Mouse (Mus musculus) myocyte (in vitro differentiated cells): Measurements from ENCODE around the gene Tll2. TPM values are rescaled to one million over a fixed set of nuclear protein-coding genes. Genes with fewer than 3 reads are reported as not detected.

Experiments
- H3K27me3 ChIP-seq: one replicate; pipeline ENCODE4 v1.6.1; 2011; ENCODE audit not compliant: control insufficient read depth, insufficient read depth, insufficient read length
- H3K36me3 ChIP-seq: one replicate; pipeline ENCODE4 v1.6.1; 2011; ENCODE audit not compliant: control insufficient read depth, insufficient read depth
- H3K4me2 ChIP-seq: one replicate; pipeline ENCODE4 v1.6.1; 2011; ENCODE audit warnings: low read depth, control low read depth
- H3K4me3 ChIP-seq: one replicate; pipeline ENCODE4 v1.5.1; 2011; ENCODE audit warnings: mild to moderate bottlenecking, control low read depth, moderate library complexity
- H3K79me2 ChIP-seq: one replicate; pipeline ENCODE4 v1.6.1; 2011; ENCODE audit not compliant: control insufficient read depth, insufficient read depth
- H3ac ChIP-seq: one replicate; pipeline ENCODE4 v1.6.1; 2011; ENCODE audit not compliant: control insufficient read depth, insufficient read length
- CEBPB ChIP-seq: IDR thresholded peaks from 2 replicates; pipeline ENCODE4 v1.6.1; 2011; ENCODE audit warnings: mild to moderate bottlenecking, moderate library complexity; ENCODE audit not compliant: poor library complexity, insufficient read depth, severe bottlenecking
- E2F4 ChIP-seq: IDR thresholded peaks from one replicate; pipeline ENCODE4 v1.6.1; 2011; ENCODE audit warnings: mild to moderate bottlenecking, control low read depth, moderate library complexity; ENCODE audit not compliant: insufficient read depth
- MAX ChIP-seq: IDR thresholded peaks from one replicate; pipeline ENCODE4 v1.6.1; 2011; ENCODE audit warnings: low read depth, mild to moderate bottlenecking, control low read depth
- MYOD1 ChIP-seq, 3 experiments: IDR thresholded peaks; one replicate each; pipeline ENCODE4 v1.6.1; 2011; ENCODE audit warnings: control low read depth in 2 of 3, low read depth in 2 of 3, mild to moderate bottlenecking in 2 of 3, moderate library complexity in 1 of 3; ENCODE audit not compliant: insufficient read length in 2 of 3, control insufficient read depth in 1 of 3
- MYOG ChIP-seq, 3 experiments: IDR thresholded peaks; one replicate each; pipeline ENCODE4 v1.6.1; 2011; ENCODE audit warnings: control low read depth in 2 of 3, low read depth in 2 of 3, mild to moderate bottlenecking in 2 of 3; ENCODE audit not compliant: insufficient read length in 2 of 3, control insufficient read depth in 1 of 3, insufficient read depth in 1 of 3
- POLR2A ChIP-seq: IDR thresholded peaks from one replicate; pipeline ENCODE4 v1.6.1; 2011; ENCODE audit warnings: low read depth, mild to moderate bottlenecking, control low read depth, moderate library complexity; ENCODE audit not compliant: insufficient read length
- POLR2AphosphoS2 ChIP-seq: IDR thresholded peaks from one replicate; pipeline ENCODE4 v1.6.1; 2011; ENCODE audit warnings: low read depth, control low read depth; ENCODE audit not compliant: insufficient read length
- REST ChIP-seq: IDR thresholded peaks from one replicate; pipeline ENCODE4 v1.6.1; 2011; ENCODE audit warnings: mild to moderate bottlenecking, control low read depth, moderate library complexity; ENCODE audit not compliant: insufficient read depth, insufficient read length
- SRF ChIP-seq: IDR thresholded peaks from one replicate; pipeline ENCODE4 v1.6.1; 2011; ENCODE audit warnings: low read depth; ENCODE audit not compliant: control insufficient read depth, insufficient read length
- TCF12 ChIP-seq: IDR thresholded peaks from one replicate; pipeline ENCODE4 v1.6.1; 2011; ENCODE audit warnings: mild to moderate bottlenecking, control low read depth; ENCODE audit not compliant: poor library complexity, insufficient read depth, severe bottlenecking
- TCF3 ChIP-seq: IDR thresholded peaks from one replicate; pipeline ENCODE4 v1.6.1; 2011; ENCODE audit warnings: low read depth, control low read depth; ENCODE audit not compliant: insufficient read length
- USF1 ChIP-seq: IDR thresholded peaks from one replicate; pipeline ENCODE4 v1.6.1; 2011; ENCODE audit warnings: low read depth, mild to moderate bottlenecking, control low read depth, moderate library complexity
- polyA plus RNA-seq: library from polyadenylated mRNA; unstranded; fragments of >200 nt; fragmentation: generic; extraction: Trizol; gene quantifications from one replicate; pipeline ENCODE4 v1.2.1, GENCODE M21; 2012; ENCODE audit warnings: missing spikeins

The Tll2 gene
- polyA plus RNA-seq, 1 experiment: not detected

GRCm38 (mm10) chr19:41073746-41074455, 132.7 kb downstream of the Tll2 start:
- no peak overlapping the region for H3K4me3 ChIP-seq
- TF ChIP-seq REST (no peak), MYOG (IDR thresholded peaks at IDR 0.05; ENCODE audit: control insufficient read depth in 1 of 3, insufficient read depth in 1 of 3, insufficient read length in 2 of 3, low read depth in 2 of 3) (no peak), USF1 (no peak), POLR2A (no peak), E2F4 (no peak), TCF3 (no peak), MAX (no peak), POLR2AphosphoS2 (no peak), SRF (no peak), MYOD1 (IDR thresholded peaks at IDR 0.05; ENCODE audit: control insufficient read depth in 1 of 3, insufficient read length in 2 of 3, low read depth in 2 of 3) (no peak), TCF12 (no peak), CEBPB (no peak)
- no peak overlapping the region for H3ac ChIP-seq
- H3K36me3 ChIP-seq: no peaks in the 10 kb centered on the region
- H3K4me2 ChIP-seq: no peak overlapping the region
- no peaks in the 10 kb centered on the region for H3K79me2 ChIP-seq
- H3K27me3 ChIP-seq: peaks cover 58% of the 10 kb centered on the region

GRCm38 (mm10) chr19:41071500-41071899, 135.1 kb downstream of the Tll2 start:
- H3ac ChIP-seq: no peak overlapping the region
- TF ChIP-seq MYOG (IDR thresholded peaks at IDR 0.05; ENCODE audit: control insufficient read depth in 1 of 3, insufficient read depth in 1 of 3, insufficient read length in 2 of 3, low read depth in 2 of 3) (no peak), SRF (no peak), POLR2AphosphoS2 (no peak), TCF3 (no peak)
- no peaks in the 10 kb centered on the region for H3K79me2 ChIP-seq
- H3K4me3 ChIP-seq: no peak overlapping the region
- peaks cover 56% of the 10 kb centered on the region for H3K27me3 ChIP-seq
- H3K36me3 ChIP-seq: no peaks in the 10 kb centered on the region
- H3K4me2 ChIP-seq: no peak overlapping the region

- no peaks in the 10 kb centered on the region for H3K36me3 ChIP-seq
Measured at GRCm38 (mm10) chr19:41054702-41055101, 151.9 kb downstream of the Tll2 start.

GRCm38 (mm10) chr19:41053530-41053929, 153.1 kb downstream of the Tll2 start:
- Histone ChIP-seq H3K36me3 (no peaks in the 10 kb centered on the region), H3ac (no peak overlapping the region), H3K4me2 (no peak overlapping the region), H3K27me3 (peaks cover 5% of the 10 kb centered on the region), H3K79me2 (no peaks in the 10 kb centered on the region), H3K4me3 (no peak overlapping the region)
- no peak for TF ChIP-seq CEBPB

More at GRCm38 (mm10) chr19:41054702-41055101, 151.9 kb downstream of the Tll2 start:
- Histone ChIP-seq H3K4me3 (no peak overlapping the region), H3K4me2 (no peak overlapping the region), H3K27me3 (peaks cover 7% of the 10 kb centered on the region), H3ac (no peak overlapping the region), H3K79me2 (no peaks in the 10 kb centered on the region)
- TF ChIP-seq TCF3 (no peak), REST (no peak), E2F4 (no peak), MYOG (IDR thresholded peaks at IDR 0.05; ENCODE audit: control insufficient read depth in 1 of 3, insufficient read depth in 1 of 3, insufficient read length in 2 of 3, low read depth in 2 of 3) (no peak), TCF12 (no peak), USF1 (no peak), CEBPB (no peak), MYOD1 (IDR thresholded peaks at IDR 0.05; ENCODE audit: control insufficient read depth in 1 of 3, insufficient read length in 2 of 3, low read depth in 2 of 3) (no peak), SRF (no peak)

- H3K4me3 ChIP-seq: no peak overlapping the region
- peaks cover 4% of the 10 kb centered on the region for H3K27me3 ChIP-seq
- H3K79me2 ChIP-seq: no peaks in the 10 kb centered on the region
- no peak overlapping the region for H3ac ChIP-seq
- H3K4me2 ChIP-seq: no peak overlapping the region
- no peaks in the 10 kb centered on the region for H3K36me3 ChIP-seq
- TF ChIP-seq CEBPB (no peak), MYOG (IDR thresholded peaks at IDR 0.05; ENCODE audit: control insufficient read depth in 1 of 3, insufficient read depth in 1 of 3, insufficient read length in 2 of 3, low read depth in 2 of 3) (no peak), REST (no peak), TCF3 (no peak), USF1 (no peak), POLR2A (no peak), MYOD1 (IDR thresholded peaks at IDR 0.05; ENCODE audit: control insufficient read depth in 1 of 3, insufficient read length in 2 of 3, low read depth in 2 of 3) (no peak)
Measured at GRCm38 (mm10) chr19:41052247-41052646, 154.4 kb downstream of the Tll2 start.
